In the genomic region with DNA sequence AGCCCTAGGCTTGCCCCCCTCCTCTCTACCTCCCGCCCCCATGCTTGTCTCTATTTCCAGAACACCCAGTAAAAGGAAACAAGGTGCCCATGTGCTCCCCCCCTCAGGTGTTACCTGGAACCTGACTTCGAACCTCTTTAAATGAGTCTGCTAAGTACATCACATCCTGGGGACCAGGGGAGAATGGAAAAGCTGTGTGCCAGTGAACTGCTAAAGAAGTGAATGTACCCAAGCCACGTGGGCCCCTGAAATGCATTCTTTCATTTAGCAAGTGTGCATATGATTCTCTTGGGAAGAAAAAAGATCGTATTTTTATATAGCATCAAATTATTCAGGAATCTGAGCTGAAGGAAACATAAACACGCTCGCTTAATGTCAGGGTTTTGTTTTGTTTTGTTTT, we compare ENCODE assay signal across 11 mouse cellular contexts. TPM values are rescaled to one million over a fixed set of nuclear protein-coding genes. Genes with fewer than 3 reads are reported as not detected.
A peak's percentile ranks its signal among the peaks of the same experiment; 100 is the strongest.
DNase-seq lines count a peak whose midpoint lies in the region; ATAC-seq and TF ChIP-seq lines count a peak whose summit lies in the region.
"Had no signal": no experiment of that assay in that cellular context is flagged by ENCODE, and none has a peak within 500 bp of the region (broad histone marks: within the 10 kb centered on the region; RNA-seq: fewer than 3 reads in every experiment).

No protein-coding gene starts in this region.

- intact Hi-C loops in heart, postnatal 10 days (cut with DNase I), result no loop called here

- peak overlapping the region; percentile 68 for H3K4me2 ChIP-seq in heart, embryonic 11.5 days
- H3K4me2 ChIP-seq in liver, embryonic 12.5 days, result peak overlapping the region; percentile 50

- H3K4me3 ChIP-seq in heart, embryonic 11.5 days (ENCODE audit: low read depth, low read length), result peak overlapping the region; percentile 35
- no peak overlapping the region for H3K4me3 ChIP-seq in testis, adult 2 months (ENCODE audit: control insufficient read depth, low read depth, low read length)
- H3K4me3 ChIP-seq in liver, embryonic 12.5 days, result peak overlapping the region; percentile 24; the same call in 1 of the 2 replicates

- no peaks in the 10 kb centered on the region for H3K36me3 ChIP-seq in heart, embryonic 11.5 days (ENCODE audit: control insufficient read depth, insufficient read depth, low read length)
- no peaks in the 10 kb centered on the region for H3K36me3 ChIP-seq in testis, adult 2 months (ENCODE audit: control insufficient read depth, insufficient read depth, low read length)
- no peaks in the 10 kb centered on the region for H3K36me3 ChIP-seq in liver, embryonic 12.5 days

- no peak for DNase-seq in heart, postnatal 10 days
- no peak for DNase-seq in testis, postnatal 14 days (ENCODE audit: low spot score)
- DNase-seq in thymus, postnatal 25 days, result no peak
- no peak for DNase-seq in urinary bladder, postnatal 14 days (ENCODE audit: low spot score)
- DNase-seq: thymus, adult 2 months had no signal

- TF ChIP-seq POLR2A in testis, adult 2 months (IDR thresholded peaks at IDR 0.05; ENCODE audit: control insufficient read depth, low read depth, low read length), result no peak

- H3K27me3 ChIP-seq in heart, embryonic 11.5 days (ENCODE audit: control insufficient read depth, insufficient read depth, low read length), result no peaks in the 10 kb centered on the region
- H3K27me3 ChIP-seq in testis, adult 2 months (ENCODE audit: control insufficient read depth, insufficient read depth, low read length), result no peaks in the 10 kb centered on the region
- H3K27me3 ChIP-seq in liver, embryonic 12.5 days (replicated peaks), result peaks cover 11% of the 10 kb centered on the region
- H3K27me3 ChIP-seq: CH12.LX had no signal

- TF ChIP-seq CTCF in testis, adult 2 months (IDR thresholded peaks at IDR 0.05; ENCODE audit: control insufficient read depth, insufficient read depth, insufficient replicate concordance, low read depth, low read length), result no peak

- no peaks in the 10 kb centered on the region for H3K9me3 ChIP-seq in heart, embryonic 11.5 days (replicated peaks; ENCODE audit: control insufficient read depth, low read length)
- no peaks in the 10 kb centered on the region for H3K9me3 ChIP-seq in liver, embryonic 12.5 days (replicated peaks)

- no peak overlapping the region for H3K27ac ChIP-seq in heart, embryonic 11.5 days (ENCODE audit: low read depth, low read length)
- H3K27ac ChIP-seq in testis, adult 2 months (ENCODE audit: control insufficient read depth, insufficient read depth, low read depth, low read length), result peak overlapping the region; percentile 60; the same call in 1 of the 2 replicates
- H3K27ac ChIP-seq in liver, embryonic 12.5 days, result peak overlapping the region; percentile 30; the same call in 1 of the 2 replicates

- ATAC-seq in heart, embryonic 11.5 days (replicated peaks; ENCODE audit: insufficient number of reproducible peaks, low FRiP score, low TSS enrichment), result no peak
- ATAC-seq in liver, embryonic 12.5 days, result no peak
- no peak for ATAC-seq in monocyte, adult 5-6 weeks (replicated peaks; ENCODE audit: insufficient number of reproducible peaks, low FRiP score, low TSS enrichment, poor library complexity, severe bottlenecking)

- H3K9ac ChIP-seq in heart, embryonic 11.5 days (ENCODE audit: low read depth, low read length), result 0 out of 2 replicates have a peak overlapping the region, but pooled peaks have one; percentile 5
- no peak overlapping the region for H3K9ac ChIP-seq in liver, embryonic 12.5 days

- H3K4me1 ChIP-seq in heart, embryonic 11.5 days (ENCODE audit: control insufficient read depth, insufficient read depth, low read length), result peaks cover 15% of the 10 kb centered on the region
- peaks cover 9% of the 10 kb centered on the region for H3K4me1 ChIP-seq in testis, adult 2 months (ENCODE audit: control insufficient read depth, insufficient read depth, low read length)
- H3K4me1 ChIP-seq in liver, embryonic 12.5 days, result peaks cover 17% of the 10 kb centered on the region

- 42% methylated on average over 6 of the region's 6 CpGs for WGBS in heart, embryonic 11.5 days (ENCODE audit: insufficient replicate concordance)
- WGBS in liver, embryonic 12.5 days (ENCODE audit: insufficient replicate concordance), result 50% methylated on average over 6 of the region's 6 CpGs

RNA-seq across cellular contexts. Expression of a gene that starts 3.8 kb away (rescaled TPM):
- polyA plus RNA-seq in heart, embryonic 11.5 days (2014; fragmentation: Nextera tagmentation; extraction: Ambion mirVana), result 0.20 and 0.72 TPM in 2 replicates
- under 1 TPM in 1 of 2 experiments, not detected in 1; 0.29 TPM for total RNA-seq in heart, postnatal 10 days (2021)
- polyA plus RNA-seq in testis, adult 2 months (2012; rRNA removed), result 0.79 and 1.2 TPM in 2 replicates
- polyA plus RNA-seq in liver, embryonic 12.5 days (2016; fragmentation: Nextera tagmentation; extraction: Ambion mirVana), result 17.8 and 19.5 TPM in 2 replicates
- not detected in 3 replicates for total RNA-seq in monocyte, adult 5-6 weeks (2017)
- total RNA-seq: CH12.LX; left cerebral cortex, adult 8-10 months had no signal

RNA-seq across cellular contexts. Expression of a gene that starts 44.1 kb away (rescaled TPM):
- 34.4 and 36.3 TPM in 2 replicates for polyA plus RNA-seq in heart, embryonic 11.5 days (2014; fragmentation: Nextera tagmentation; extraction: Ambion mirVana)
- 10 to 100 TPM; 11.4 to 12.1 TPM for total RNA-seq in heart, postnatal 10 days (2021)
- 5.5 and 6.0 TPM in 2 replicates for polyA plus RNA-seq in testis, adult 2 months (2012; rRNA removed)
- polyA plus RNA-seq in liver, embryonic 12.5 days (2016; fragmentation: Nextera tagmentation; extraction: Ambion mirVana), result 19.8 and 20.8 TPM in 2 replicates
- 5.7 to 12.0 TPM (median 7.3 TPM) in 3 replicates for total RNA-seq in monocyte, adult 5-6 weeks (2017)

RNA-seq across cellular contexts. Expression of a gene that starts 44.2 kb away (rescaled TPM):
- polyA plus RNA-seq in heart, embryonic 11.5 days (2014; fragmentation: Nextera tagmentation; extraction: Ambion mirVana), result 27.2 and 30.1 TPM in 2 replicates
- 10 to 100 TPM in 1 of 2 experiments, 1 to 10 TPM in 1; 8.8 to 11.7 TPM for total RNA-seq in heart, postnatal 10 days (2021)
- polyA plus RNA-seq in testis, adult 2 months (2012; rRNA removed), result 10.1 and 10.7 TPM in 2 replicates
- polyA plus RNA-seq in liver, embryonic 12.5 days (2016; fragmentation: Nextera tagmentation; extraction: Ambion mirVana), result 18.1 and 18.3 TPM in 2 replicates
- 16.3 to 20.1 TPM (median 18.8 TPM) in 3 replicates for total RNA-seq in monocyte, adult 5-6 weeks (2017)
